Mouse (Mus musculus) liver, embryonic 13.5 days (tissue): Measurements from ENCODE around the gene Zfp423. TPM values are rescaled to one million over a fixed set of nuclear protein-coding genes. Genes with fewer than 3 reads are reported as not detected.

ENCODE experiments used
- ATAC-seq: fragments of 200-750 bp; cut with Nextera tagmentation; 2 replicates; pipeline ENCODE4 v1.8.0; 2017; ENCODE audit warnings: low read depth, mild to moderate bottlenecking, moderate number of reproducible peaks, moderate library complexity
- DNase-seq: peaks from one replicate; pipeline ENCODE4 v3.0.0; 2022
- H3K27ac ChIP-seq: fragments of 300-500 bp; sonication (generic); 2 replicates; pipeline ENCODE4 v1.5.1; 2015; ENCODE audit warnings: moderate library complexity, mild to moderate bottlenecking, inconsistent platforms
- H3K27me3 ChIP-seq: fragments of 300-500 bp; sonication (generic); 2 replicates; pipeline ENCODE4 v1.6.1; 2015; ENCODE audit warnings: mild to moderate bottlenecking, inconsistent platforms
- H3K36me3 ChIP-seq: fragments of 300-500 bp; sonication (generic); 2 replicates; pipeline ENCODE4 v1.6.1; 2015; ENCODE audit warnings: mild to moderate bottlenecking, inconsistent platforms
- H3K4me1 ChIP-seq: fragments of 300-500 bp; sonication (generic); replicated peaks from 2 replicates; pipeline ENCODE4 v1.6.1; 2015; ENCODE audit warnings: inconsistent platforms
- H3K4me2 ChIP-seq: fragments of 300-500 bp; sonication (generic); 2 replicates; pipeline ENCODE4 v1.6.1; 2015; ENCODE audit warnings: inconsistent platforms, mild to moderate bottlenecking, moderate library complexity
- H3K4me3 ChIP-seq: fragments of 300-500 bp; sonication (generic); replicated peaks from 2 replicates; pipeline ENCODE4 v1.5.1; 2015; ENCODE audit warnings: mild to moderate bottlenecking, inconsistent platforms
- H3K9ac ChIP-seq: fragments of 300-500 bp; sonication (generic); 2 replicates; pipeline ENCODE4 v1.6.1; 2015; ENCODE audit warnings: mild to moderate bottlenecking, inconsistent platforms
- H3K9me3 ChIP-seq: fragments of 300-500 bp; sonication (generic); replicated peaks from 2 replicates; pipeline ENCODE4 v1.6.1; 2016; ENCODE audit warnings: inconsistent platforms
- WGBS: fragments of 180-500 bp; shearing (Covaris S2); methylation state at CpG from one replicate; pipeline ENCODE4 v1.1.7; 2015; ENCODE audit not compliant: insufficient replicate concordance; 5-methylcytosine and 5-hydroxymethylcytosine counted together
- polyA plus RNA-seq: library from polyadenylated mRNA; unstranded; fragments of >200 nt; fragmentation: Nextera tagmentation; extraction: Ambion mirVana; gene quantifications from 2 replicates; pipeline ENCODE4 v1.2.1, GENCODE M21; 2015

The Zfp423 gene
- polyA plus RNA-seq, 1 experiment from 2014 or later: 0.69 TPM

DNA sequence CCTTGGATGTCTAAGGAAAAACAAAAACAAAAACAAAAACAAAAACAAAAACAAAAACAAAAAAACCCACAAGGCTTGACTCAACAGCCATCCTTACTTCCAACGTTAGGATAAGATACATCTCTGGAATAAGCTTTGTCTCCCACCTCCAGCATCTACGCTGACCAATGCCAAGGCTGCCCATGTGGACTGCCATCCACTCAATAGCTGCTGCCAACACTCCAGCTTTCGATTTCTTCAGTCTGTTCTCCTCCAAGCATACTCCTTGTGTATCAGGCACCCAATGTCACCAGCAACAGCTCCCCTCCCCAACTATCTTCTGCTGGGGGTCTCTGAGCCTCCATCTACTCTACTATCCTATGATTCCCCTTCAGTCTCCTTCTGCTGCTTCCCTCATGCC is 140.1 kb downstream of the Zfp423 start:
- Histone ChIP-seq H3K4me1 (no peaks in the 10 kb centered on the region), H3K4me3 (no peak overlapping the region), H3K4me2 (no peak overlapping the region), H3K9ac (no peak overlapping the region), H3K27me3 (no peaks in the 10 kb centered on the region), H3K27ac (no peak overlapping the region), H3K36me3 (no peaks in the 10 kb centered on the region), H3K9me3 (no peaks in the 10 kb centered on the region)
- ATAC-seq (no peak), DNase-seq (no peak)
- WGBS: 69% methylated on average over 3 of the region's 3 CpGs

DNA sequence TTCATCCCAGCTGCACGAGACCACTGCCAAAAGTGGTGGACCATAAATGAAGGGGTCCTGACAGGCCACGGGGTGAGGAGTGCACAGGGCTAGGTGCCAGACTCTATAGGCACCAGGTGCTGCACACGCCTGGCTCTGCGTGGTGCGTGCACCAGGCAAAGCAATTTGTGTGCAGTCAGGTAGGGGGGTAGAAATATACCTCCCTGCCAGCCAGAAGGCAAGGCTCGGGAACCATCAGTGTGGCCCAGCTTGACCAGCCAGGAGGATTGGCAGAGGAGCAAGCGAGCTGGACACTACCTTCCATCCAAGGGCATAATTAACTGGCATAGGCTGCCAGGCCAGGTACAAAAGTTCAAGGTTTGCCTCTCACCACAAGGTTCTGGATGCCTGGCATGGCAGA is 140.9 kb downstream of the Zfp423 start:
- DNase-seq (no peak), ATAC-seq (no peak)
- Histone ChIP-seq H3K4me1 (no peaks in the 10 kb centered on the region), H3K9me3 (no peaks in the 10 kb centered on the region), H3K9ac (no peak overlapping the region), H3K4me3 (no peak overlapping the region), H3K4me2 (no peak overlapping the region), H3K27me3 (no peaks in the 10 kb centered on the region), H3K36me3 (no peaks in the 10 kb centered on the region), H3K27ac (no peak overlapping the region)
- 62% methylated on average over 7 of the region's 7 CpGs for WGBS

DNA sequence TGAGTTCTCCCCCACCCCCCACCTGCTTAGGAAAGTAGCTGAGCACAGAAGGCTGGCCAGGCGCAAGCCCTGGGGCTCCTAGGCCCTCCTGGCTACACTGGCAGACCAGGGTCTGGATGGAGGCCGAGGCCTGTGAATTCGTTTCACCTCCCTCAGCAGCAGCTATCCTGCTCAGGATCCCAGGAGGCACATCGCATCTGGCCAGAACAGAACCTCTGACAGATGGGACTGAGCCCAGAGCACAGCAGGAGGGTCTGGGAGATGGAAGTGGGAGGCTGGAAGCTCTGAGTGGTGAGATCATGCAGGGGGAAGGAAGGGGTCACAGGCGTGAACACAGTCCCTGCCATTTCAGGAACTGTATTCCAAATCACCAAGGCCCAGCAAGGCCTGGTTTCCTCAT is 143.3 kb downstream of the Zfp423 start:
- Histone ChIP-seq H3K9me3 (no peaks in the 10 kb centered on the region), H3K36me3 (no peaks in the 10 kb centered on the region), H3K27ac (no peak overlapping the region), H3K27me3 (no peaks in the 10 kb centered on the region), H3K9ac (no peak overlapping the region), H3K4me2 (no peak overlapping the region), H3K4me3 (no peak overlapping the region), H3K4me1 (no peaks in the 10 kb centered on the region)
- ATAC-seq: no peak
- 42% methylated on average over 5 of the region's 5 CpGs for WGBS
- DNase-seq: no peak

DNA sequence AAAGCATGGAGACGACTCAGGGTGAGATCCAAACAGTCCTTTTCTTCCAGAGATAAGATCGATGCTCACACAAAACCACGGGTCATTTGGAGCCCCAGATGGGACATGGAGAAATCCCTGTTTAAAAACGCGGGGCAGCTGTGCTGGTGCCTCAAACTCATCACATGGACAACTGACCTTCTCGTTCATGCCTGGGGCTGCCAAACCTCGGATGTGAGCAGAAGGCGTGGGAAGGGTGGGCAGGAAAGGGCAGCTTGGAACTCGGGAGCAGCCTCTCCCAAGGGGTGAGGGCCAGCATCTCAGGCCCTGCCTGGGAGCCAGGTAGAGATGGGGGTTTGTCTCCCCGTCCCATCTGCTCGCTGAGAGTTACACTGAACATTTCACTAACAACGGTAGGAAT is 146.7 kb downstream of the Zfp423 start:
- Histone ChIP-seq H3K36me3 (no peaks in the 10 kb centered on the region), H3K27me3 (no peaks in the 10 kb centered on the region), H3K9me3 (no peaks in the 10 kb centered on the region), H3K27ac (no peak overlapping the region), H3K4me3 (no peak overlapping the region), H3K4me2 (no peak overlapping the region), H3K4me1 (no peaks in the 10 kb centered on the region), H3K9ac (no peak overlapping the region)
- 57% methylated on average over 12 of the region's 12 CpGs for WGBS
- no peak for DNase-seq
- ATAC-seq: no peak

- DNase-seq: no peak
Measured at GRCm38 (mm10) chr8:87812069-87812449, 147.3 kb downstream of the Zfp423 start.

DNA sequence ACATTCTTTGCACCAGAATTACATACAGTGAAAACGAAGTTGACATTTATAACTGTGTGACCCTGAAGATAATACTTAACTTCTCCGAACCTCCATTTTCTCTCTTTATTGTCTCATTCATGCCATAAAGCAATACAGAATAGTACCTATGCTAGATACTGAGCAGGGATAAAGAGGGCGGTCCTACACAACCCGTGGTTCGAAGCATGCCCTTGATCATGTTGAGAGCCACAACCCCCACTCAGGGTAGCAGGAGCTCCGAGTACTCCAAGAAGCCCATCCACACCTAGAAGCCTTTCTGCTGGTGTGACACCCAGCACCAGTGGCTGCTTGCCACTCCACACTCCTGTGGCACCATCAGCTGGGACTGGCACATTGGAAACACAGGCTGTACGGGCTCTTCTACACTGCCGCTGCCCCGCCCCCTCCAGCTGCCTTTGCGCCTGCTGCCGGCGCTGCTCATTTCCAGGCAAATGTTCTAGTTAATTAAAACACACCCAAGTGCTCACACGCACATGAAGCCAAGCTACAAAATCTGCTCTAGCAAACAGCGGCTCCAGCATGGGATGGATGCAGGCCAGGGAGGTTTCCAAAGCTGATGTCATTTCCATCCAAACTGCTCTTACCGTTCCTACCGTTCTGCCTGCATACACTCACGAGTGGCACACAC is 147.9 kb downstream of the Zfp423 start:
- Histone ChIP-seq H3K9ac (no peak overlapping the region), H3K27me3 (no peaks in the 10 kb centered on the region), H3K4me1 (no peaks in the 10 kb centered on the region), H3K9me3 (no peaks in the 10 kb centered on the region), H3K4me2 (no peak overlapping the region), H3K4me3 (no peak overlapping the region), H3K27ac (no peak overlapping the region), H3K36me3 (no peaks in the 10 kb centered on the region)
- WGBS: 74% methylated on average over 17 of the region's 17 CpGs
- DNase-seq (no peak), ATAC-seq (no peak)

More at GRCm38 (mm10) chr8:87812069-87812449, 147.3 kb downstream of the Zfp423 start:
- ATAC-seq: no peak
- WGBS: 52% methylated on average over 2 of the region's 2 CpGs
- Histone ChIP-seq H3K9me3 (no peaks in the 10 kb centered on the region), H3K27me3 (no peaks in the 10 kb centered on the region), H3K4me1 (no peaks in the 10 kb centered on the region), H3K27ac (no peak overlapping the region), H3K36me3 (no peaks in the 10 kb centered on the region), H3K9ac (no peak overlapping the region), H3K4me2 (no peak overlapping the region), H3K4me3 (no peak overlapping the region)

DNA sequence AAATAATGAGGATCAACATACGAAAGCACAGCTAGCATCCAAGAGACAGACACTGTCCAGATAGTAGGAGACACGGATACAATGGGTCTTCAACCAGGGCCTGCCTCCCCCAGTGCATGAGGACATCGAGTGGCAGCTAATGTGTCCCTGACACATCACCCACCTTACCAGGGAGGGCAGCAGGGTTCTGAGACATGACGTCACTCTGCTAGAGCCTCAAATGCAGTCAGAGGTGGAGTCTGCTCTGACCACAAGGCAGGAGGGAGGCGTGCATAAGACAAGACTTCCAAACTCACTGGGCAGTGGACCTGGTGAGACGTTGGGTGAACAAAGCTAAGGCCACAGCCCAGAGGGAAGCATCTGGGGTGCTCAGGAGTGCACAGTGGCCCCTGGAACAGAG is 148.6 kb downstream of the Zfp423 start:
- WGBS: 42% methylated on average over 6 of the region's 6 CpGs
- Histone ChIP-seq H3K27me3 (no peaks in the 10 kb centered on the region), H3K9me3 (no peaks in the 10 kb centered on the region), H3K9ac (no peak overlapping the region), H3K27ac (no peak overlapping the region), H3K4me3 (no peak overlapping the region), H3K36me3 (no peaks in the 10 kb centered on the region), H3K4me2 (no peak overlapping the region), H3K4me1 (no peaks in the 10 kb centered on the region)
- DNase-seq (no peak), ATAC-seq (no peak)

- WGBS: 48% methylated on average over 11 of the region's 11 CpGs
- Histone ChIP-seq H3K4me1 (no peaks in the 10 kb centered on the region), H3K4me2 (no peak overlapping the region), H3K9ac (no peak overlapping the region), H3K4me3 (no peak overlapping the region), H3K9me3 (no peaks in the 10 kb centered on the region), H3K27ac (no peak overlapping the region), H3K27me3 (no peaks in the 10 kb centered on the region), H3K36me3 (no peaks in the 10 kb centered on the region)
- ATAC-seq (no peak), DNase-seq (no peak)
Measured at GRCm38 (mm10) chr8:87804327-87804900, 155.0 kb downstream of the Zfp423 start.

- DNase-seq (no peak), ATAC-seq (no peak)
- no peaks in the 10 kb centered on the region for H3K4me1 ChIP-seq
- H3K4me3 ChIP-seq: no peak overlapping the region
- no peak overlapping the region for H3K9ac ChIP-seq
- H3K9me3 ChIP-seq: no peaks in the 10 kb centered on the region
- no peaks in the 10 kb centered on the region for H3K27me3 ChIP-seq
- H3K36me3 ChIP-seq: no peaks in the 10 kb centered on the region
- H3K4me2 ChIP-seq: no peak overlapping the region
- 57% methylated on average over 10 of the region's 10 CpGs for WGBS
- no peak overlapping the region for H3K27ac ChIP-seq
Measured at GRCm38 (mm10) chr8:87803437-87803836, 156.0 kb downstream of the Zfp423 start.

DNA sequence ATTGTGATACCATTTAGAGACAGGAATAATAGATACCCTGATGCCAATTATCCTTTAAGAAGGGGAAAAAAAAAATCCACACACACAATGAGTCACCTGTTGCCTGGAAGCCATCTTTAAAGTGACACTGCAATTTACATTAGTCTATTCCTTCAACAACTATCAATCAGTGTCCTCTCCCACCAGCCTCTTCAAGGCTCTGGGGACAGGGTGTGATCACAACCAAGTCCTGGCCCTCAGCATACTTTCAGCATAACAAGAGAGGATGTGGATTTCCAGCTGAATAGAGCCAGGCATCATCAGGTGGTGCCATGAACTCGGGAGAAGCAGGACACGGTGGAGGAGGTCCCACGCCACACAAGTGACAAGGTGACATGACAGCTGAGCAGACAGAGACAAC is 156.8 kb downstream of the Zfp423 start:
- H3K4me3 ChIP-seq: no peak overlapping the region

DNA sequence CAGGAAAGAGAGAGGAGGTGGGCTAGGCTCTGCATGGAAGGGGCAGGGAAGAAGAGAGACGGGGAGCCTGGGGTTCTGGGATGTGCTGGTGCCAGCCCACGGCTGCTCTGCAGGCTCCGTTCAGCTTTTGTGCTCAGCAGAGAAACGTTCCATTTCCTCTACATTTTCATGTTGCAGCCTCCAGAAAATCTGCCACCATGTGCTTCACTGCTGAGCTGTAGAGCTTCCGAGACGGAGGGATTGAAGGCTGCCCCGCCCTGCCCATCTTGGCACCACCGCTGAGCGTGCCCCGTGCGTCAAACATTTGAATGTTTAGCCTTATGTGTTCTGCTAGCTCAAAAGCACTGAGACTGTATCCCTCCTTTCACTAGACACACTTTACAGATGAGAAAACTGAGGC is 159.3 kb downstream of the Zfp423 start:
- Histone ChIP-seq H3K27me3 (no peaks in the 10 kb centered on the region), H3K36me3 (no peaks in the 10 kb centered on the region), H3K27ac (no peak overlapping the region), H3K9ac (no peak overlapping the region), H3K4me1 (no peaks in the 10 kb centered on the region), H3K4me2 (no peak overlapping the region), H3K9me3 (no peaks in the 10 kb centered on the region), H3K4me3 (no peak overlapping the region)
- ATAC-seq (no peak), DNase-seq (no peak)
- 72% methylated on average over 11 of the region's 11 CpGs for WGBS

More for the DNA sequence above, 156.8 kb downstream of the Zfp423 start:
- Histone ChIP-seq H3K4me1 (no peaks in the 10 kb centered on the region), H3K9ac (no peak overlapping the region), H3K9me3 (no peaks in the 10 kb centered on the region), H3K27me3 (no peaks in the 10 kb centered on the region), H3K4me2 (no peak overlapping the region), H3K27ac (no peak overlapping the region), H3K36me3 (no peaks in the 10 kb centered on the region)
- WGBS: 44% methylated on average over 3 of the region's 3 CpGs
- ATAC-seq (no peak), DNase-seq (no peak)

- no peak overlapping the region for H3K4me2 ChIP-seq
- no peaks in the 10 kb centered on the region for H3K9me3 ChIP-seq
- H3K36me3 ChIP-seq: no peaks in the 10 kb centered on the region
- no peak overlapping the region for H3K4me3 ChIP-seq
- ATAC-seq (no peak), DNase-seq (no peak)
- H3K9ac ChIP-seq: no peak overlapping the region
- no peaks in the 10 kb centered on the region for H3K27me3 ChIP-seq
- H3K27ac ChIP-seq: no peak overlapping the region
- no peaks in the 10 kb centered on the region for H3K4me1 ChIP-seq
- 55% methylated on average over 7 of the region's 7 CpGs for WGBS
Measured at GRCm38 (mm10) chr8:87796234-87796633, 163.2 kb downstream of the Zfp423 start.
